Mouse (Mus musculus) limb, embryonic 12.5 days (tissue): Measurements from ENCODE around the gene Shisa7. TPM values are rescaled to one million over a fixed set of nuclear protein-coding genes. Genes with fewer than 3 reads are reported as not detected.
"Not testable (repeated sequence)": the region's sequence is repeated elsewhere in the genome, so short reads cannot be mapped to it uniquely, and the experiment has no call there.

Source experiments
- ATAC-seq: fragments of 200-750 bp; cut with Nextera tagmentation; 2 replicates; pipeline ENCODE4 v1.8.0; 2017; ENCODE audit warnings: low read depth, moderate TSS enrichment; ENCODE audit not compliant: insufficient number of reproducible peaks, insufficient read depth, low FRiP score, low TSS enrichment
- H3K27ac ChIP-seq: fragments of 300-500 bp; sonication (generic); 2 replicates; pipeline ENCODE4 v1.5.1; 2016; ENCODE audit warnings: mild to moderate bottlenecking, moderate library complexity
- H3K27me3 ChIP-seq: fragments of 300-500 bp; sonication (generic); 2 replicates; pipeline ENCODE4 v1.6.1; 2016; ENCODE audit warnings: mild to moderate bottlenecking, moderate library complexity
- H3K36me3 ChIP-seq: fragments of 300-500 bp; sonication (generic); 2 replicates; pipeline ENCODE4 v1.6.1; 2016; ENCODE audit warnings: mild to moderate bottlenecking, moderate library complexity
- H3K4me1 ChIP-seq: fragments of 300-500 bp; sonication (generic); replicated peaks from 2 replicates; pipeline ENCODE4 v1.6.1; 2016
- H3K4me2 ChIP-seq: fragments of 300-500 bp; sonication (generic); 2 replicates; pipeline ENCODE4 v1.6.1; 2016; ENCODE audit warnings: mild to moderate bottlenecking, moderate library complexity
- H3K4me3 ChIP-seq: fragments of 300-500 bp; sonication (generic); replicated peaks from 2 replicates; pipeline ENCODE4 v1.5.1; 2016; ENCODE audit warnings: mild to moderate bottlenecking
- H3K9ac ChIP-seq: fragments of 300-500 bp; sonication (generic); replicated peaks from 2 replicates; pipeline ENCODE4 v1.6.1; 2016; ENCODE audit warnings: mild to moderate bottlenecking, moderate library complexity
- H3K9me3 ChIP-seq: fragments of 300-500 bp; sonication (generic); 2 replicates; pipeline ENCODE4 v1.6.1; 2016; ENCODE audit warnings: mild to moderate bottlenecking, moderate library complexity
- WGBS: fragments of 180-500 bp; shearing (Covaris S2); methylation state at CpG from one replicate; pipeline ENCODE4 v1.1.7; 2016; 5-methylcytosine and 5-hydroxymethylcytosine counted together
- polyA plus RNA-seq: library from polyadenylated mRNA; unstranded; fragments of >200 nt; fragmentation: Nextera tagmentation; extraction: Ambion mirVana; gene quantifications from 2 replicates; pipeline ENCODE4 v1.2.1, GENCODE M21; 2016

The Shisa7 gene
- polyA plus RNA-seq, result 0.12 and 0.21 TPM in 2 replicates

DNA sequence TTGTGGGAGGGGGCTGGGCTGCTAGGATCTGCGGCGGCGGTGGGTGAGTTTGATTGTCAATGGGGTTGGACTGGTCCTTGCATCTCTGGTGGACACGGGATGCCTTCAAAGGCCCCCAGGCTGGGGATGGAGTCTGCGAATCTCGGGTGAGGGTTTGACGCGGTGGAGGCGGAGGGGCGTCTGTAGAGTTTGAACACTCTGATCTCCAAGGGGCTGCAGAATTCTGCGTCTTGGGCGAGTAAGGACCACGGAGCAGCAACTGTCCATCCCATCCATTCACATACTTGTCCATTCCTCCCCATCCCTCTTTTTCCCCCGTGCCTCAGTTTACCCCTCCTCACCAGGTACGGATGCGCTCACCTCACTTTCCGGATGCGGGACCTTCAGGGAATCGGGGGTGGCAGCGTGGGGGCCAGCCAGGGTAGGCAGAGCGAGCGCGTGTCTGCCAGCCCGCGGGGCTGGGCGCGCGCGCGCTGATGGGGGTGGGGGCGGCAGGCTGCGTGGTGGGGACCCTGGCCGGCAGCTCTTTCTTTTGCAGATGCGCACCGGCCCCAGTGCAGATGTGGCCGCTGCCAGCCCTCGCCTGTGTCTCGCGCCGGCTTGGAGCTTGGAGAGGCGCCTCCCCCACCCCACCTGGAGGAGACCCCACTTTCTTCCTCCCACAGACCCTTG, at the start of gene Shisa7:
TSS of gene Shisa7 (minus strand) at position 452 of the 672 bp plus-strand sequence.
- no peak within 1 kb of the TSS for H3K27ac ChIP-seq
- peak; percentile 64; the same call in 1 of the 2 replicates for ATAC-seq
- H3K9ac ChIP-seq, result peak within 1 kb of the TSS; percentile 60
- H3K9me3 ChIP-seq, result no peaks in the 10 kb centered on the region
- H3K36me3 ChIP-seq, result no peaks in the 10 kb centered on the region
- H3K4me3 ChIP-seq, result peak within 1 kb of the TSS; percentile 47
- WGBS, result under 1% methylated on average over 41 of the region's 41 CpGs
- peaks cover 24% of the 10 kb centered on the region for H3K4me1 ChIP-seq
- H3K4me2 ChIP-seq, result peak within 1 kb of the TSS; percentile 94
- peaks cover 88% of the 10 kb centered on the region for H3K27me3 ChIP-seq

DNA sequence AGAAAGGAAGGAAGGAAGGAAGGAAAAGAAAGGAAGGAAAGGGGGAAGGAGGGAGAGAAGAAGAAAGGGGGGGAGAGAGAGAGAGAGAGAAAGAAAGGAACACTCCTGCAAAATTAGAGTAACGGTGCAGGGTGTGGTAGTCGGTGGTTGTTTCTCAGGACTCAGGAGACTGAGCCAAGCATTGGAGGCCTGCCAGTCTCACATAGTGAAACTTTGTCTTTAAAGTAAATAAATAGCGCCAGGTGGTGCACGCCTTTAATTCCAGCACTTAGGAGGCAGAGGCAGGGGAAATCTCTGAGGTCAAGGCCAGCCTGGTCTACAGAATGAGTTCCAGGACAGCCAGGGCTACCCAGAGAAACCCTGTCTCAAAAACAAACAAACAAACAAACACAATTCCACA, 42.2 kb upstream of the Shisa7 start:
- no peak for ATAC-seq

DNA sequence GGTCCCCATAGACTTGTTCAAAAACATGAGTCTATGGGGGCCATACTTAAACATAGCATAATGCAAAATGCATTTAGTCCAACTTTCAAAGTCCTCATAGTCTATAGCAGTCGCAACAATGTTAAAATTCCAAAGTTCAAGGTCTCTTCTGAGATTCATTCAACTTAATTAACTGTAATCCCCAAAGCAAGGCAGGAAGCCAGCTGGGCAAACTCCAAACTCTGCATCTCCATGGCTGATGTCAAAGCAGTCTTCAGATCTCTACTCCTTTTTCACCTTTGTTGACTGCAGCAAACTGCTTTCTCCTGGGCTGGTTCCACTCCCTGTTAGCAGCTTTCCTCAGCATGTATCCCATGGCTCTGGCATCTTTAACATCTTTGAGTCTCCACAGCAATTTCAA, 34.5 kb upstream of the Shisa7 start:
- H3K4me3 ChIP-seq, H3K36me3 ChIP-seq, H3K27ac ChIP-seq, H3K4me2 ChIP-seq, H3K9me3 ChIP-seq, H3K9ac ChIP-seq, ATAC-seq, H3K27me3 ChIP-seq: not testable (repeated sequence)
- WGBS, result 97% methylated on average over 1 of the region's 1 CpGs
- peaks cover 14% of the 10 kb centered on the region for H3K4me1 ChIP-seq

More for the DNA sequence above, 42.2 kb upstream of the Shisa7 start:
- 77% methylated on average over 4 of the region's 4 CpGs for WGBS
- H3K36me3 ChIP-seq, result no peaks in the 10 kb centered on the region
- H3K27ac ChIP-seq, result no peak overlapping the region
- H3K27me3 ChIP-seq, result no peaks in the 10 kb centered on the region
- H3K4me1 ChIP-seq, result no peaks in the 10 kb centered on the region
- H3K9ac ChIP-seq, result no peak overlapping the region
- H3K9me3 ChIP-seq, result peaks cover 11% of the 10 kb centered on the region; the same call in 1 of the 2 replicates
- no peak overlapping the region for H3K4me2 ChIP-seq
- H3K4me3 ChIP-seq, result no peak overlapping the region

DNA sequence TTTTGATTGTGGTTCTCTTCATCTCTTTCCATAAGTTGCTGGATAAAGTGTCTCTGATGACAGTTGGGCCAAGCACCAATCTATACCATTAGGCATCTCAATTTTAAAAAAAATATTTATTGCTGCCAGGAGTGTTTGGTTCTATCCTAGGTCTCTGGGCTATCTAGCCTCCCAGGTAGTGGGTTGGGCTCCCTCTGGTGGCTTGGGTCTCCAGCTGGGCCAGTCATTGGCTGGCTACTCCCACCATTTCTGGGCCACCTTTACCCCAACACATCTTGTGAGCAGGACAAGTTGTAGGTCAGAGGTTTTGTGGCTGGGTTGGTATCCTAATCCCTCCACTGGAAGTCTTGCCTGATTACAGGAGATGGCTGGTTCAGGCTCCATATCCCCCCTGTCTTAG, 33.7 kb upstream of the Shisa7 start:
- Histone ChIP-seq H3K4me2 (no peak overlapping the region), H3K27ac (no peak overlapping the region), H3K4me3 (no peak overlapping the region), H3K9ac (peak overlapping the region; percentile 60; the same call in 1 of the 2 replicates), H3K9me3 (no peaks in the 10 kb centered on the region), H3K27me3 (no peaks in the 10 kb centered on the region), H3K4me1 (peaks cover 14% of the 10 kb centered on the region), H3K36me3 (no peaks in the 10 kb centered on the region)
- no peak for ATAC-seq

DNA sequence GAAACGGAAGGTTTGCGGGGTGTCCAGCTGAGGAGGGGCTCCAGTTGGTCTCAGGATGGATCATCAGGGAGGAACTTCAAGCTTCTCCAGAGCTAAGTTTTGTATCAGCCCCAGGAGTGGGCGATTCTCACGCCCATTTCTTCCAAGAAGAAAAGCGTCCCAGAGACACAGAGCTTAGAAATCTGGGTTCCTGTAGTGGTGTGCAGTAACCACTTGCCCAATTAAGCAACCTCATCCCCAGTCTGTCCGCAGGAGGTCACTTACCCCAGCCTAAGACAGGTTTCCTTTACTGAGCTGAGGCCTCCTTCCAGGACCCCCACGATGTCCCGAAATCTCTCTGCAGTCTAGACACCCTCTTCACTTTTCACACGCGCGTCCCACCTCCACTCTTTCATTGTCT, 32.7 kb upstream of the Shisa7 start:
- Histone ChIP-seq H3K27ac (no peak overlapping the region), H3K36me3 (no peaks in the 10 kb centered on the region), H3K4me3 (peak overlapping the region; percentile 53), H3K4me2 (peak overlapping the region; percentile 82), H3K9ac (peak overlapping the region; percentile 60), H3K27me3 (no peaks in the 10 kb centered on the region), H3K4me1 (peaks cover 14% of the 10 kb centered on the region), H3K9me3 (no peaks in the 10 kb centered on the region)
- ATAC-seq, result no peak
- WGBS, result 8% methylated on average over 11 of the region's 11 CpGs

DNA sequence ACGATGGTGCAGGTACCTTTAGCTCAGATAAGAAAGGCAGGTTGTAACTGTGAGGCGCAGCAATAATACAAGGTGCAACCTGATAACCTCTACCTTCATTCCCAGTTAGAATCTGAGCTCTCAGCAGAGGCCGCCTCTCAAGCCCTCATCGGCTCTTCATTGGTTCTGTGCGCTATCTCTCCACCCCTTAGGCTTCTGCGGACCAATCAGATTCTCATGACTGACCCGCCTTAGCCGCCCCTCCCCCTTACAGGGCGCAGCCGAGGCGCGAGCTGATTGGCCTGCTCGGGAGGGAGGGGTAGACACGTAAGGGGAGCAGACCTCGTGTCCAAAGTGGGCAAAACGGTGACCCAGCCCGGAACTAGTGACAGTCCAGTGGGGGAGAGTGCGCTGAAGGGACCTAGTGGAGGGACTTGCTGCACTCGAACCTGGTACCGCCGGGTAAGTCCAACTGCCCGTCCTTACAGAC, 32.3 kb upstream of the Shisa7 start, which contains the start of gene Isoc2a:
TSS of gene Isoc2a (plus strand) at position 401 of the 469 bp plus-strand sequence.
- Histone ChIP-seq H3K27ac (no peak within 1 kb of the TSS), H3K9me3 (no peaks in the 10 kb centered on the region), H3K4me1 (peaks cover 14% of the 10 kb centered on the region), H3K36me3 (no peaks in the 10 kb centered on the region), H3K9ac (peak within 1 kb of the TSS; percentile 60), H3K4me2 (peak within 1 kb of the TSS; percentile 82), H3K4me3 (peak within 1 kb of the TSS; percentile 53), H3K27me3 (no peaks in the 10 kb centered on the region)
- peak; percentile 99 for ATAC-seq
- WGBS, result under 1% methylated on average over 22 of the region's 22 CpGs

DNA sequence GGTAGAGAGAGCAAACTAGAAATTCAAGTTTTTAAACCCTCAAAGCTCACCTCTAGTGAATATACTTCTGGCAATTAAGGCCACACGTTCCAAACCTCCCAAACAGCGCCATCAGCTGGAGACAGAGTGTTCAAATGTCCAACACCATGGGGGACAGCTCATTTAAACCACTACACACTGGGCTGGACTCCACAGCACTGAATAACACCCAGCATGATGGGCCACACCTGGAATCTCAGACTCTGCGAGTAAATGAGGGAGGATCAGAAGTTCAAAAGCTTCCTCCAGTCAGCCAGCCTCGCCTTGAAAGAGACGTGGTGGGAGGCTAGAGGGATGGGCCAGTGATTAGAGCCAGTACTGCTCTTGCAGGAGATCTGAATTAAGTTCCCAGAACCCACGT, 25.6 kb upstream of the Shisa7 start, which contains the start of gene Isoc2b:
TSS of gene Isoc2b (minus strand) at position 126 of the 400 bp plus-strand sequence.
- no peaks in the 10 kb centered on the region for H3K27me3 ChIP-seq
- no peak within 1 kb of the TSS for H3K4me3 ChIP-seq
- no peak within 1 kb of the TSS for H3K27ac ChIP-seq
- no peak within 1 kb of the TSS for H3K9ac ChIP-seq
- H3K9me3 ChIP-seq, result no peaks in the 10 kb centered on the region
- H3K4me2 ChIP-seq, result no peak within 1 kb of the TSS
- H3K36me3 ChIP-seq, result no peaks in the 10 kb centered on the region
- WGBS, result 48% methylated on average over 6 of the region's 6 CpGs
- H3K4me1 ChIP-seq, result peaks cover 7% of the 10 kb centered on the region
- ATAC-seq, result no peak

DNA sequence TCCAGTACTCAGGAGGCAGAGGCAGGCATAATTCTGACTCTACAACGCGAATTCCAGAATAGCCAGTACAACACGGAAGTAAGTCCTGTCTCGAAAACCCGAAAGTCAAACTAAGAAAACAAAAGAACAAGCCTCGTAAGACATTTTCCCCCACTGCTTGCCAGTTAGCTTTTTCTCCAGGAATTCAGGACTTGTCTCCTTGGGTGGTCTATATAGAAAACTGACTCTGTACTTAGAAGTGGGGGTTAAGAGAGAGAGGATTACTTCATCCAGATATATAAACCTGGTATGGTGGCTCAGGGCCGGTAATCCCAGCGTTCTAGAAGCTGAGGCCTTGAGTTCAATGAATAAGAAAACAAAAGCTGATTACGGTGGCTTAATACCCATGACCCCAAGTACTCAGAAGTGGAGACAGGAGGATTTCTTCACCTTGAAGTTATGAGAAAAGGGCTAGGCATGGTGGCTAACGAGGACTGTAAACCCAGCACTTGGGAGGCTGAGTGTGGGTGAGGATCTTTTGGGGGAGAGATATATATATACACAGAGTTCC, 22.2 kb upstream of the Shisa7 start:
- no peak for ATAC-seq
- Histone ChIP-seq H3K9ac (peak overlapping the region; percentile 58), H3K9me3 (no peaks in the 10 kb centered on the region), H3K4me1 (peaks cover 7% of the 10 kb centered on the region), H3K4me3 (peak overlapping the region; percentile 55), H3K27ac (peak overlapping the region; percentile 31; the same call in 1 of the 2 replicates), H3K4me2 (peak overlapping the region; percentile 61), H3K27me3 (no peaks in the 10 kb centered on the region), H3K36me3 (no peaks in the 10 kb centered on the region)
- 56% methylated on average over 10 of the region's 10 CpGs for WGBS

DNA sequence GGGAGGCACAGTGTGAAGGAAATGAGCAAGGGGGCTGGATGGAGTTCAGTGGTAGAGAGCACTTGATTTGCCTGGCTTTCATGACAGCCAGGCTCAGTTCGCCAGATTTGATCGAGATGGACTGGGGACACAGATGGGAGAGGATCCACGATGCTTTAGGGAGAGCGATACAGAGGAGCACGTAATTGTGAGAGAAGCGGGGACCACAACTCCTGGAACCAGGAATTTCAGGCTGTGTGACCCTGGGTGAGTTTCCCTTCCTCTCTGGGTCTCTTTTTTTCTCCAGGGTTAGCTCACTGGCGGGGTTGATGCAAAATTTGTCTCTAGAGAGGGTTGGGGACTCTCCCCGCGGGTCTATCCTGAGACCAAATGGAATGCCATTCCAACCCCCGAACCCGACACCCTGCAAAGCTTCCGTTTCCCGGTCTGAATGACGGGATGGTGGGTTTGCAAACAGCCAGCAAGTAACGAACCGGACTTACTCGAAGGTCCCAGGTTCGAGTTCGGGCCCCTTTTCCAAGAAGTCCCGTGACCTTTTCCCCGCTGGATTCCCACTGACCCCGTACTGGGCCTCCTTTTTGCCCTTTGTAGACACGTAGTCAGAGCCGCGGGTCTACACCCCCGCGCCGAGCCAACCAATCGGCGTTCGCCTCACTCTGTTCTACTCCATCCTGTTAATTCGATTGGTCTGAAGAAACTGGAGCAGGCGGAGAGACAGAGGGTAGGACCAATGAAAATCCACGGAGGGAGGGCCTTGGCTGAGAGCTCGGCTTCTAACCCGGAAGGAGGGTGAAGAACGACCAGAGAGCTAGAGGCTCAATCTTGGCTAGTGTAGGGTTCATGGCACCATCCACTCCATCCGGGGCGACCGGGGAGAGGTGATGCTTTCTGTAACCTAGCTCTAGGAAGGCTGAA, 21.3 kb upstream of the Shisa7 start:
- ATAC-seq, result peak; percentile 100
- Histone ChIP-seq H3K36me3 (no peaks in the 10 kb centered on the region), H3K27me3 (no peaks in the 10 kb centered on the region), H3K4me2 (peak overlapping the region; percentile 61), H3K9me3 (no peaks in the 10 kb centered on the region), H3K9ac (peak overlapping the region; percentile 58), H3K27ac (peak overlapping the region; percentile 31; the same call in 1 of the 2 replicates), H3K4me1 (peaks cover 7% of the 10 kb centered on the region), H3K4me3 (peak overlapping the region; percentile 55)
- 5% methylated on average over 40 of the region's 40 CpGs for WGBS

DNA sequence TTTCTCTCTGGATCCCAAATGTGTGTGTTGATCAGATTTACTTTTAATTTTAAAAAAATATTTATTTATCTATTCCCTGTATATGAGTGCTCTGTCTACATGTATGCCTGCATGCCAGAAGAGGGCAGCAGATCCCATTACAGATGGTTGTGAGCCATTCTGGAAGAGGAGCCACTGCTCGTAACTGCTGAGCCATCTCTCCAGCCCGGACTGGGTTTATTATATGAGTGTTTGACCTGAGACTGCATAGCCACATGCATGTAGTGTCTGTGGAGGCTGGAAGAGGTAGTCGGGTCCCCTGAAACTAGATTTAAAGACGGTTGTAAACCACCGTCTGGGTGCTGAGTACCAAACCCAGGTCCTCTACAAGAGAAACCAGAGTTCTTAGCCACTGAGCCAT, 20.6 kb upstream of the Shisa7 start:
- no peak overlapping the region for H3K27ac ChIP-seq
- peak overlapping the region; percentile 61 for H3K4me2 ChIP-seq
- 63% methylated on average over 5 of the region's 5 CpGs for WGBS
- H3K9me3 ChIP-seq, result no peaks in the 10 kb centered on the region
- H3K36me3 ChIP-seq, result no peaks in the 10 kb centered on the region
- H3K27me3 ChIP-seq, result no peaks in the 10 kb centered on the region
- no peak overlapping the region for H3K9ac ChIP-seq
- peaks cover 7% of the 10 kb centered on the region for H3K4me1 ChIP-seq
- peak overlapping the region; percentile 55 for H3K4me3 ChIP-seq
- ATAC-seq, result no peak
